Mouse (Mus musculus): ENCODE data around the gene Tbc1d22a. TPM values are rescaled to one million over a fixed set of nuclear protein-coding genes. Genes with fewer than 3 reads are reported as not detected.

Gene Tbc1d22a
- total and polyA plus RNA-seq, 3 experiments: 15.1 to 21.1 TPM; not detected in 1

- no peak overlapping the region for H3K27ac ChIP-seq (ENCODE audit: control insufficient read depth, low read depth, low read length)
- no peak overlapping the region for H3K4me3 ChIP-seq (ENCODE audit: control insufficient read depth in 1 of 2, insufficient read depth in 1 of 2, low read depth in 2 of 2, low read length in 2 of 2)
- no peak overlapping the region for H3K9ac ChIP-seq (ENCODE audit: control insufficient read depth, low read depth, low read length, poor library complexity, severe bottlenecking)
- no peaks in the 10 kb centered on the region for H3K27me3 ChIP-seq (ENCODE audit: control insufficient read depth in 1 of 2, insufficient read depth in 2 of 2, low read length in 2 of 2)
- H3K9me3 ChIP-seq (replicated peaks; ENCODE audit: insufficient read depth, low read length): no peaks in the 10 kb centered on the region
- no peaks in the 10 kb centered on the region for H3K79me2 ChIP-seq (ENCODE audit: control insufficient read depth, insufficient read depth, low read length, poor library complexity)
- no peaks in the 10 kb centered on the region for H3K4me1 ChIP-seq (ENCODE audit: control insufficient read depth in 1 of 2, insufficient read depth in 2 of 2, low read length in 2 of 2)
- no peak for DNase-seq (ENCODE audit: low read depth, low spot score)
- no peaks in the 10 kb centered on the region for H3K36me3 ChIP-seq (ENCODE audit: control insufficient read depth in 1 of 2, insufficient read depth in 2 of 2, low read length in 2 of 2)
- TF ChIP-seq ELF1 (IDR thresholded peaks at IDR 0.05; ENCODE audit: low read depth, low read length) (no peak), MYC (IDR thresholded peaks at IDR 0.05; ENCODE audit: low read depth, low read length) (no peak), MAFK (IDR thresholded peaks at IDR 0.05; ENCODE audit: borderline replicate concordance, low read depth, low read length) (no peak), MXI1 (IDR thresholded peaks at IDR 0.05; ENCODE audit: low read depth, low read length) (no peak), POLR2AphosphoS5 (IDR thresholded peaks at IDR 0.05; ENCODE audit: borderline replicate concordance, low read depth, low read length) (no peak), UBTF (IDR thresholded peaks at IDR 0.05; ENCODE audit: borderline replicate concordance, insufficient read depth, low read depth, low read length) (no peak), POLR2A (IDR thresholded peaks at IDR 0.05; ENCODE audit: control insufficient read depth in 1 of 2, insufficient read depth in 1 of 2, low read depth in 1 of 2, low read length in 2 of 2, poor library complexity in 1 of 2) (no peak), CTCF (IDR thresholded peaks at IDR 0.05 in 2 of 3, conservative IDR thresholded peaks at IDR 0.05 in 1 of 3; ENCODE audit: control insufficient read depth in 1 of 3, insufficient read depth in 1 of 3, low read depth in 2 of 3, low read length in 3 of 3, poor library complexity in 1 of 3, severe bottlenecking in 1 of 3) (no peak), SIN3A (IDR thresholded peaks at IDR 0.05; ENCODE audit: low read length) (no peak), CHD2 (IDR thresholded peaks at IDR 0.05; ENCODE audit: low read length) (no peak), ETS1 (IDR thresholded peaks at IDR 0.05; ENCODE audit: low read depth, low read length) (no peak), USF1 (IDR thresholded peaks at IDR 0.05; ENCODE audit: low read depth, low read length) (no peak), MEF2A (IDR thresholded peaks at IDR 0.05; ENCODE audit: extremely low read depth, insufficient replicate concordance, low read depth, low read length, poor library complexity, severe bottlenecking) (no peak), ZMIZ1 (IDR thresholded peaks at IDR 0.05; ENCODE audit: low read depth, low read length) (no peak), RAD21 (IDR thresholded peaks at IDR 0.05; ENCODE audit: low read depth, low read length) (no peak), ZKSCAN1 (IDR thresholded peaks at IDR 0.05; ENCODE audit: low read depth, low read length) (no peak), GATA1 (IDR thresholded peaks at IDR 0.05; ENCODE audit: low read depth, low read length) (no peak), GABPA (IDR thresholded peaks at IDR 0.05; ENCODE audit: low read depth, low read length) (no peak), NRF1 (IDR thresholded peaks at IDR 0.05; ENCODE audit: insufficient read depth, low read depth, low read length, poor library complexity, severe bottlenecking) (no peak)
Measured at GRCm38 (mm10) chr15:86503413-86503812, 289.2 kb downstream of the Tbc1d22a start.

DNA sequence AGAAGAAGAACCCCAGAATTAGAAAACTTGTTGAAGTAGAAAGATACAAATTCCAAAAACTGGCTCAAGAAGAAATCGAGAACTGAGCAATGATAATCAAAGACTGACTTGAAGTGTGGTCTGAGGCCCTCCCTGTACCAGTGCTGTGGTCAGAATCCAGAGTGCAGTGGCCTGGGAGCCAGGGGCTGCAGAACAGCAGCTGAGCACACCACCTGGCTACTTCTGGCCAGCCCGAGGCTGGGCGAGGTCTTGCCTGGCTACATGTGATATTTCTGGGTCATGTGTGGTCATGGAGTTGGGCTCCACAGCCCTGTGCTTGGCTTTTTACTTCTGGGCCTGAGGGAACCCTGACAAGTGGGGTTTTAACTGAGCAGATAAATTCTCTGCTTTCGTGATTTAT, 292.4 kb downstream of the Tbc1d22a start:
- H3K36me3 ChIP-seq (ENCODE audit: control insufficient read depth in 1 of 2, insufficient read depth in 2 of 2, low read length in 2 of 2): no peaks in the 10 kb centered on the region
- no peak overlapping the region for H3K9ac ChIP-seq (ENCODE audit: control insufficient read depth, low read depth, low read length, poor library complexity, severe bottlenecking)
- H3K79me2 ChIP-seq (ENCODE audit: control insufficient read depth, insufficient read depth, low read length, poor library complexity): no peaks in the 10 kb centered on the region
- H3K27ac ChIP-seq (ENCODE audit: control insufficient read depth, low read depth, low read length): no peak overlapping the region
- TF ChIP-seq MYC (IDR thresholded peaks at IDR 0.05; ENCODE audit: low read depth, low read length): no peak
- TF ChIP-seq JUND (IDR thresholded peaks at IDR 0.05; ENCODE audit: low read depth, low read length): no peak
- no peak for TF ChIP-seq NELFE (IDR thresholded peaks at IDR 0.05; ENCODE audit: low read depth, low read length)
- no peak for TF ChIP-seq POLR2A (IDR thresholded peaks at IDR 0.05; ENCODE audit: control insufficient read depth in 1 of 2, insufficient read depth in 1 of 2, low read depth in 1 of 2, low read length in 2 of 2, poor library complexity in 1 of 2)
- no peak for TF ChIP-seq GABPA (IDR thresholded peaks at IDR 0.05; ENCODE audit: low read depth, low read length)
- no peak for TF ChIP-seq USF2 (IDR thresholded peaks at IDR 0.05; ENCODE audit: borderline replicate concordance in 1 of 2, insufficient read depth in 1 of 2, low read depth in 1 of 2, low read length in 2 of 2)
- TF ChIP-seq CHD1 (IDR thresholded peaks at IDR 0.05; ENCODE audit: low read depth, low read length): no peak
- TF ChIP-seq MAFK (IDR thresholded peaks at IDR 0.05; ENCODE audit: borderline replicate concordance, low read depth, low read length): no peak
- no peak for TF ChIP-seq BHLHE40 (IDR thresholded peaks at IDR 0.05; ENCODE audit: borderline replicate concordance, low read depth, low read length)
- TF ChIP-seq USF1 (IDR thresholded peaks at IDR 0.05; ENCODE audit: low read depth, low read length): no peak
- TF ChIP-seq ZNF384 (IDR thresholded peaks at IDR 0.05; ENCODE audit: low read depth, low read length): no peak
- no peak overlapping the region for H3K4me3 ChIP-seq (ENCODE audit: control insufficient read depth in 1 of 2, insufficient read depth in 1 of 2, low read depth in 2 of 2, low read length in 2 of 2)
- no peaks in the 10 kb centered on the region for H3K27me3 ChIP-seq (ENCODE audit: control insufficient read depth in 1 of 2, insufficient read depth in 2 of 2, low read length in 2 of 2)
- no peak for DNase-seq (ENCODE audit: low read depth, low spot score)
- H3K4me1 ChIP-seq (ENCODE audit: control insufficient read depth in 1 of 2, insufficient read depth in 2 of 2, low read length in 2 of 2): no peaks in the 10 kb centered on the region
- no peaks in the 10 kb centered on the region for H3K9me3 ChIP-seq (replicated peaks; ENCODE audit: insufficient read depth, low read length)

All from MEL (cell line).